Mouse (Mus musculus) layer of hippocampus, adult 9-10 months (tissue): ENCODE measurements around the gene Slco4c1.
A peak's percentile ranks its signal among the peaks of the same experiment; 100 is the strongest.

Experiments used
- DNase-seq: peaks from one replicate; pipeline ENCODE4 v3.0.0; 2022; ENCODE audit warnings: low spot score

Slco4c1 gene

GRCm38 (mm10) chr1:96770283-96770682 lies 101.7 kb downstream of the Slco4c1 start:
- no peak for DNase-seq

DNA sequence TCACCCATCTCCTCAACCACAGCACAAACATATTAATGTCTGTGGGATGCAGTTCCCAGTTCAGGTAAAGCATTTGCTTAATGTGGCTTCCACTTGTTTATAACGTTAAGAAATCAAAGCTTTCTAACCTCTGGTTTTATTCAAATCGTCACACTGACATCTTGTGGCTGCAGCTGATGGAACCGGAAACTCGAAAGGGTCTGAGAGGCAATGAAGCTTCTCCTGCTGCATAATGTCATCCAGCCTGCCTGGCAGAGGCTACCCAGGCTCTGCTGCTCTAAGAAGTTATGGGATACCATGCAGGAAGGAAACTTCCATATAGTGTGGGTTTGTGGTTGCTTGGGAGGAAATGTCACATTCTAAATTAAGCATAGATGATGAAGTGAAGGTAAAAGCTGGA lies 103.7 kb downstream of the Slco4c1 start:
- peak; percentile 17 for DNase-seq

- no peak for DNase-seq
These were observed 105.4 kb downstream of the Slco4c1 start for GRCm38 (mm10) chr1:96766535-96766934.
